Mouse (Mus musculus): ENCODE measurements around the gene Awat1. TPM values are rescaled to one million over a fixed set of nuclear protein-coding genes. Genes with fewer than 3 reads are reported as not detected.
A peak's percentile ranks its signal among the peaks of the same experiment; 100 is the strongest.

Awat1 gene
- polyA plus RNA-seq, 1 experiment from 2014 or later = not detected

DNA sequence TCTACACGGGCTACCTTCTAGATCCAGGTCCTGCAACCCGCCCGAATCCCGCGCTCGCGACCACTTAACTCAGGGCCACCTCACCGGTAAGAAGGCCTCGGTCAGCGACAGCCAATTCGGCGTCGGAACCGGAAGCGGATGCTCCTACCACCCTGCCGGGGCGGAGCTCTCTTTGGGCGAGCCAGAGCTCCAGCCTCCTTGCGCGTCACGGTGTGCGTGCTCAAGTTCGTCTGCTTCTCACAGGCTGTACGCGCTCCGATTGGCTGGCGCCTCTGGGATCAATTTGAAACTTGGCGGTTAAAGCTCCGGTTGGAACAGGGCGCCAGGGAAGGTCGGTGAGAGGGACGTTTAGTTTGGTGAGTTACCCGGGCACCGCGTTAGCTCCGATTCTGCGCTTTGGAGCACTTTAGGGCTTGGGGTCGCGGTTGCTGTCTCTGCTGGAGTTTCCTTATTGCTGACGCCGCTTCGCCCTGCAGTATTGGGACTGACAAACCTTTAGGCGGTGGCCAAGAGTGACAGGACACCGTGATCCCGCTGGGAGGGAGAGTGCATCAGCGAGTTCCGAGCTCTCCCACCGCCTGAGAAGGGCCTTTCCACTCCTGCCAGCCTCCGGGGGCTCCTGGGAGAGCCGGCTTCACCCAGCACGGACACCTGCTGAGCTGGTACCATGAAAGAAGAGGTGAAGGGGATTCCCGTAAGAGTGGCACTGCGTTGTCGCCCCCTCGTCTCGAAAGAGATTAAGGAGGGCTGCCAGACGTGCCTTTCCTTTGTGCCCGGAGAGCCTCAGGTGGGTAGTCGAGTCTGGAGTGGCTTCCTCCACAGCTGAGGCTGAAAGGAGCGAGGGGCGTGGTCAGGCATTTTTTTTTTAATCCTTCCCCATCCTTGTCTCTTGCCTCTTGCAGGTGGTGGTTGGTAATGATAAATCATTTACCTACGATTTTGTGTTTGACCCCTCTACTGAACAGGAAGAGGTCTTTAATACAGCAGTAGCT, 54.0 kb downstream of the Awat1 start, which contains the start of gene Pdzd11:
Pdzd11 (minus strand) TSS at position 767 of the 992 bp plus-strand sequence.
- Histone ChIP-seq H3K27me3 (replicated peaks) (no peaks in the 10 kb centered on the region), H3K9ac (peak within 1 kb of the TSS; percentile 37; the same call in 1 of the 2 replicates), H3K4me3 (replicated peaks) (peak within 1 kb of the TSS; percentile 56), H3K36me3 (no peaks in the 10 kb centered on the region), H3K9me3 (no peaks in the 10 kb centered on the region), H3K27ac (peak within 1 kb of the TSS; percentile 77), H3K4me2 (peak within 1 kb of the TSS; percentile 80), H3K4me1 (no peaks in the 10 kb centered on the region)
- peak; percentile 99 for ATAC-seq (ENCODE audit: insufficient read depth, low FRiP score, low read depth)
- 15% methylated on average over 62 of the region's 62 CpGs for WGBS

Other genes starting within 250 kb of the Awat1 start
- gene Otud6a, start 143.2 kb upstream of the Awat1 start, polyA plus RNA-seq (2015; fragmentation: Nextera tagmentation; extraction: Ambion mirVana) = not detected in 2 replicates
- 0.58 and 0.71 TPM in 2 replicates for gene Awat2, start 129.5 kb upstream of the Awat1 start, polyA plus RNA-seq (2015; fragmentation: Nextera tagmentation; extraction: Ambion mirVana)
- gene Igbp1, start 78.0 kb upstream of the Awat1 start, polyA plus RNA-seq (2015; fragmentation: Nextera tagmentation; extraction: Ambion mirVana) = 33.5 and 37.2 TPM in 2 replicates
- gene Dgat2l6, start 47.4 kb upstream of the Awat1 start, polyA plus RNA-seq (2015; fragmentation: Nextera tagmentation; extraction: Ambion mirVana) = not detected in 2 replicates
- gene P2ry4, start 22.6 kb downstream of the Awat1 start, polyA plus RNA-seq (2015; fragmentation: Nextera tagmentation; extraction: Ambion mirVana) = 0.09 TPM in 1 of 2 replicates, not detected in the other
- gene Arr3, start 33.2 kb downstream of the Awat1 start, polyA plus RNA-seq (2015; fragmentation: Nextera tagmentation; extraction: Ambion mirVana) = not detected in 2 replicates
- gene Kif4, start 53.5 kb downstream of the Awat1 start, polyA plus RNA-seq (2015; fragmentation: Nextera tagmentation; extraction: Ambion mirVana) = 22.5 and 25.2 TPM in 2 replicates
- 86.0 and 93.9 TPM in 2 replicates for gene Pdzd11, start 54.3 kb downstream of the Awat1 start, polyA plus RNA-seq (2015; fragmentation: Nextera tagmentation; extraction: Ambion mirVana)
- 7.0 and 7.8 TPM in 2 replicates for gene Gdpd2, start 157.6 kb downstream of the Awat1 start, polyA plus RNA-seq (2015; fragmentation: Nextera tagmentation; extraction: Ambion mirVana)
- gene Dlg3, start 195.5 kb downstream of the Awat1 start, polyA plus RNA-seq (2015; fragmentation: Nextera tagmentation; extraction: Ambion mirVana) = 3.0 and 3.8 TPM in 2 replicates

Measured in stomach, embryonic 15.5 days (tissue).